Mouse (Mus musculus) MEL (cell line): ENCODE data around the gene Ube3b.
A peak's percentile ranks its signal among the peaks of the same experiment; 100 is the strongest.

Experiments
- CTCF ChIP-seq, 3 experiments: IDR thresholded peaks in 2 of 3; conservative IDR thresholded peaks in 1 of 3; 2 replicates each; pipeline ENCODE4 v1.5.1; 2011 to 2012; ENCODE audit warnings: low read length in 3 of 3, low read depth in 2 of 3, mild to moderate bottlenecking in 2 of 3, improper control_type of control experiment in 1 of 3, inconsistent platforms in 1 of 3, mixed read lengths in 1 of 3, moderate library complexity in 1 of 3; ENCODE audit not compliant: control insufficient read depth in 1 of 3, insufficient read depth in 1 of 3, poor library complexity in 1 of 3, severe bottlenecking in 1 of 3
- EP300 ChIP-seq, 2 experiments: IDR thresholded peaks; 2 replicates each; pipeline ENCODE4 v1.6.1; 2011; ENCODE audit warnings: improper control_type of control experiment in 2 of 2, low read length in 2 of 2, low read depth in 1 of 2, mild to moderate bottlenecking in 1 of 2
- HCFC1 ChIP-seq: IDR thresholded peaks from 2 replicates; pipeline ENCODE4 v1.6.1; 2012; ENCODE audit warnings: low read depth, mild to moderate bottlenecking, inconsistent platforms, low read length, improper control_type of control experiment, moderate library complexity
- MAX ChIP-seq: IDR thresholded peaks from 2 replicates; pipeline ENCODE4 v1.6.1; 2011; ENCODE audit warnings: low read length, improper control_type of control experiment
- POLR2A ChIP-seq, 2 experiments: IDR thresholded peaks; 2 replicates each; pipeline ENCODE4 v1.6.1; 2011 to 2012; ENCODE audit warnings: low read length in 2 of 2, mild to moderate bottlenecking in 2 of 2, control low read depth in 1 of 2, improper control_type of control experiment in 1 of 2, low read depth in 1 of 2, moderate library complexity in 1 of 2; ENCODE audit not compliant: control insufficient read depth in 1 of 2, insufficient read depth in 1 of 2, poor library complexity in 1 of 2
- ZKSCAN1 ChIP-seq: IDR thresholded peaks from 2 replicates; pipeline ENCODE4 v1.6.1; 2012; ENCODE audit warnings: low read depth, mild to moderate bottlenecking, inconsistent platforms, low read length, improper control_type of control experiment, moderate library complexity

- TF ChIP-seq EP300 (IDR thresholded peaks at IDR 0.05; ENCODE audit: low read depth in 1 of 2, low read length in 2 of 2) = peak; percentile 89 to 91
- 0 out of 2 replicates have a peak, but pooled peaks have one; percentile 7 for TF ChIP-seq HCFC1
- peak in 1 of 2 experiments; percentile 39; a peak in 1 of 4 replicates for TF ChIP-seq POLR2A (IDR thresholded peaks at IDR 0.05; ENCODE audit: control insufficient read depth in 1 of 2, insufficient read depth in 1 of 2, low read depth in 1 of 2, low read length in 2 of 2, poor library complexity in 1 of 2)
- TF ChIP-seq CTCF (IDR thresholded peaks at IDR 0.05 in 2 of 3, conservative IDR thresholded peaks at IDR 0.05 in 1 of 3; ENCODE audit: control insufficient read depth in 1 of 3, insufficient read depth in 1 of 3, low read depth in 2 of 3, low read length in 3 of 3, poor library complexity in 1 of 3, severe bottlenecking in 1 of 3) = peak in 2 of 3 experiments; percentile 31 to 37; a peak in 3 of 6 replicates
- TF ChIP-seq MAX = no peak
- no peak for TF ChIP-seq ZKSCAN1
Observed at GRCm38 (mm10) chr5:114374409-114375213, 5.8 kb upstream of the Ube3b start.
